Mouse (Mus musculus) mature B cell (primary cell): ENCODE measurements around the gene Tmc3.

Experiments used
- in situ Hi-C: fragments of 300-500 bp; cut with MboI; formaldehyde crosslinking; loops from 2 replicates; pipeline ENCODE4 v1.14.3; 2019

The Tmc3 gene

DNA sequence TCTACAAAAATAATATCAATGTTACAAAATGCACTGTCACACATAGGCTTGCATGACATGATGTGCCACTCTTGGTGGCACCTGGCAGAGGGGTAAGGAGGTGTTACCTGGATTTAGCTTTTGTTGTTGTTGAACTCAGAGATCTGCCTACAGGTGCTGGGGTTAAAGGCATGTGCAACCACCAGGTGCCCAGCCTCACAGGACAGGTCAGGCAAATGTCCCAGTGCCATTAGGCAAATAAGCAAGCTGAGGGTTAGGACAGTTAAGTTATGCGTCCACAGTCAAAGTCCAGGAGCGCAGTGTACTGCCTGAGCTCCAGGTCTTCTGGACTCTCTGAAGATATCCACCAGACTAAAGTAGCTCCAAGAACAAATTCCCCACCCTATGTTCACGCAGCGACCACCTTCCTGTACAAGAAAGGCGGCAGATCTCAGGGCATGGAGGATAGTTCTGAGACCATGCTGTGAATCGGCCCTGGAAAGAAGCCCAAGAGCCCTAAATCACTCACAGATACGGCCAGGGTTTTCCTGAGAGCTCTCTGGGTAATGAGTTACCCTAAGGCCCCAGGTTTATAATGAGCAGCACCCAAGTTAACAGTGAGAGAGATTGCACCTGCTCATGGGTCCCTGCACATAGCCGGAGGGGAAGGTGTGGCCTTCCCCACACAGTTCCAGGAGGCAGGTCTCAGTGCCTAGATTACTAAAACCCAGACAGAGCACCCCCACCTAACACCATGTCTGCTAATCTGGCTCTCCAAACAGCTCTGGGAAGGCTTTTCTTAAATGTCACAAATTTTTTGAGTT is 53.3 kb downstream of the Tmc3 start:
- in situ Hi-C loops = no loop called here

DNA sequence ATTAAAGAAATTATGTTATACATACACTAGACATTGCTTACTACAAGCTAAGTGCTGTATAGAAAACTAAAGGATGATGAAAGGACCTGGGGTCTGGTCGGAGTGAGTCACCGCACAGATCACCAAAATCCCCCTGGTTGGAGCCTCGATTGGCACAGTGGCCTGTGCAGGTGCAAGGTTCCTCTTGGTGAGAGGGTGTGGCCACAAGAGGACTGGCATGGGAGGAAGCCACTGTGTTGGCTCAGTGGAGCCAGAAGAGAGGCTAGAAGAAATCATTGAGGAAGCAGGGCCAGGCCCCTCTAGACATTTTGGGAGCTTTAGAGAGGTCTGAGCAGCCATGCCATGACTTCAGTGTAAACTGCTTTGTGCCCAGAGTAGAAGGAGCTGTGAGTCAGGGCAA is 54.4 kb downstream of the Tmc3 start:
- in situ Hi-C loops = no loop called here

GRCm38 (mm10) chr7:83640581-83640980 is 55.9 kb downstream of the Tmc3 start:
- in situ Hi-C loops = no loop called here

DNA sequence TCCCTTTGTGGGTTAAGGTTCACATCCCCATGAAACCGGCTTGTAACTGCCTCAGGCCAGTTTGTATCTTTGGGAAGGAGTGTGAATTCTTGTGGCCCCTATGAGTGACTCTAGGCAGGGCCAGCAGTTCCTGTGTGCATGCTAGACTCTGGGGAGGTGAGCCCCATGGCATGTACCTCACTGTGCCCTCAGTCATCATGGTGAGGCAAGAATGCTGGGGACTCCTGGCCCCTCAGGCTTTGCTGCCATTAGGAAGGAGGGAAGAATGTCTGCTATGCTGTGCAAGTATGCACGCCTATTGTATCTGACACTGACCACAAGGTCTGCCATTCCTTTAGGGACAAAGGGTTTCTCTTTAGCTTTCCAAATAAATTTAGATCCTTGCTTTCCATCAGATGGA is 56.4 kb downstream of the Tmc3 start:
- in situ Hi-C loops = no loop called here

DNA sequence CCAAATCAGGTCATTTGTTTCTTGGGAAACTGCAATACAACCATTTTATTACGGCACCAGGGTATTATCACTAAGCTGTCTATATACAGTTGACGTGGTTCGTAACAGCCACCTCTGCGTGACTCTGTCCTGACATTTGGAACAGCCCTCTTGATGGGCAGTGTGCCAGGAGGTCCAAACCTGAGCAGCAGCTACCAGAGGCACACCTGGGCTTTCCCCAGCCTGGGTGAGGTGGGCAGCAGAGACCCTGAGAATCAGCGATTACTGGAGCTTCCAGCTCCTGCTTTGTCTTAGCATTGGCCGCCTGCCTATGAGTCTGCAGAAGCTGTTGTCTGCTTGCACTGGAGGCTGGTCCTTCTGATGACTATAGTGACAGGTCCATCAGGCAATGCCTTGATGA is 58.9 kb downstream of the Tmc3 start:
- in situ Hi-C loops = no loop called here

DNA sequence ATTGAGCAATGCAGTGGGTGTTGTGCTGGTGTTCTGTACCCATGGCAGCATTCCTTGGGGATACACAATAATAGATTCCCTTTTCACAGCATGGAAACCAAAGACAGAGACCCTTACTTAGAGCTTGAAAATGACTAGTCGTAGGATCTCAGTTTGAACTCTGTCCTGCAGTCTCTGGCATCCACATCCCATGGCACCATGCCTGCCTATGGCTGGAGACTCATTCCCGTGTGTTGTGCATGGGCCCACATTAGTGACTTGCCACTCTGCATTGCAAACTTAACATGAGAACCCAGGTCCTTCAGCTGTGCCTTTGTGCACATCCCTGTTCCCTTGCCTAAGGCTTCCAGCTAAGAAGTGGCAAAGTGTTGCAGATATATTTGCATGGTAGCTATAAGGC is 60.0 kb downstream of the Tmc3 start:
- in situ Hi-C loops = no loop called here

GRCm38 (mm10) chr7:83645476-83645875 is 60.7 kb downstream of the Tmc3 start:
- in situ Hi-C loops = no loop called here

DNA sequence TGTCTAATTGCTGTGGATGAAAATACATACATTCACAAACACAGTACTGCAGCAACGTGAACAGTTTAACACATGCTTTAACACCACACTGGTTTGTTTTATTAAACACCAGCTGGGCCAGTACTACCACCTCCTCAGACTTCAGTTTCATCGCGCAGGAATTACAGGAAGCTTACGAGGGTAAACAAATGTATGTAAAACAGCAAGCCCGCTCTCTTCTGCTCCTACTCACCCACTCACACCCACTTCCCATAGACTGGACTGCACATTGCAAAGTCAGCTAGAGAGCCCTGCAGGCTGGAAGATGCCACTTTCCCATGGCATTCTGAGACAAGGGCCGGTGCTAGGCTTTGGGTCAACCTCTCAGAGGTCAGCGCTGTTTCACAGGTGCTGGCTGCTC is 64.1 kb downstream of the Tmc3 start:
- in situ Hi-C loops = no loop called here

- in situ Hi-C loops = loop anchor here (25.0 kb wide), 2 partner anchors 237 to 788 kb away; partner anchors contain the start of genes Mesd, Mex3b and Tlnrd1
These were observed 65.9 kb downstream of the Tmc3 start for GRCm38 (mm10) chr7:83650638-83651037.

- in situ Hi-C loops = loop anchor here (25.0 kb wide), 2 partner anchors 235 to 790 kb away; partner anchors contain the start of genes Mesd, Mex3b and Tlnrd1
These were observed 67.8 kb downstream of the Tmc3 start for GRCm38 (mm10) chr7:83652498-83652897.

- in situ Hi-C loops = loop anchor here (25.0 kb wide), 2 partner anchors 234 to 791 kb away; partner anchors contain the start of genes Mesd, Mex3b and Tlnrd1
These were observed 68.9 kb downstream of the Tmc3 start for GRCm38 (mm10) chr7:83653605-83654051.

DNA sequence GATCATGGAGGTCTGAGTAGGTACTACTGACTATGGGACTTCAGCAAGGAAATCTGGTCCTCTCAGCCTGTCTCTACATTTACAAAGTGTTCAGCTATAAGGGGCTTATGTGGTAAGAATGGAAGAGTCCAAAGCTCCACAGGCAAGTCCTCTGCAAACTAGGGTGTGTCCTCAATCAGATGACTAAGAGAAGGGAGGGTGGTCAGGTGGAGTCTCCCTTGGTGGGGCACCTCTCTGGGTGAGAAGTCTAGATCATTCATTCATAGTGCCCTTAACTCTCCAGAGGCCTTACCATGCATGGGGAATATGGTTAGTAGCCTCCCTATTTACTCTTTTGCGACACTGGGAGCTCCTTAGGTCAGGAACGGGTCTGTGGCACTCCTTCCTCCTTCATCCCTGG is 69.5 kb downstream of the Tmc3 start:
- in situ Hi-C loops = loop anchor here (25.0 kb wide), 2 partner anchors 233 to 792 kb away; partner anchors contain the start of genes Mesd, Mex3b and Tlnrd1

DNA sequence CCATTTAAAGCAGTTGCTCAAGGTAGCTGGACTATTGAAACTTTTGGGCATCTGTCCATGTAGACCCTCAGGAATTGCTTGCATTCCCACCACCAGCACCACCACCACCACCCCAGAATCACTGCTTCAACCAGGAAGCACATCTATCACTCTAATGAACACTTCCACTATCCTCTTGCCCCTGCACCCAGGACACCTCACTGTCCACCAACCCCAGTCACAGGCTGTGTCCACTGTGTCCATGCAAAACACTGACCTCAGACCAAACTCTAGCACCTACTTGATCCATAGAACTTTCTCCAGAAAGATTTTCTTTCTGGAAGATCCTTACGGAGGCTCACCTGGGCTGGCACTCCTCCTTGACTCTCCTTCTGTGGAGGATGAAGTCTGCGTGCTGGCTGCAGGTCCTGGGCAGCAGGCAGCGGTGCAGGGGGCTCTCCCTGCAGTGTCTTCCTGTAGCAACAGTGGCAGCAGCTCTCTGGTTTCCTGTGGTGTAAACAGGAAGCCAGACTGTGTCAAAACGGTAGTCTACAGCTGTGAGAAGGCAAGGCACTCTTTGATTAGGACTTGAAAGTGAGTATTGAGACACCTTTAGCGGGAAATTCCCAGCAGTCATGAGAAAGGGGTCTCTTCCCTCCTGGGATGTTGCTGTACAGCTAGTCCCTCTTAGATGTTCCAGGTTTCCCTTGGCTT is 70.4 kb downstream of the Tmc3 start:
- in situ Hi-C loops = loop anchor here (25.0 kb wide), 2 partner anchors 232 to 793 kb away; partner anchors contain the start of genes Mesd, Mex3b and Tlnrd1

DNA sequence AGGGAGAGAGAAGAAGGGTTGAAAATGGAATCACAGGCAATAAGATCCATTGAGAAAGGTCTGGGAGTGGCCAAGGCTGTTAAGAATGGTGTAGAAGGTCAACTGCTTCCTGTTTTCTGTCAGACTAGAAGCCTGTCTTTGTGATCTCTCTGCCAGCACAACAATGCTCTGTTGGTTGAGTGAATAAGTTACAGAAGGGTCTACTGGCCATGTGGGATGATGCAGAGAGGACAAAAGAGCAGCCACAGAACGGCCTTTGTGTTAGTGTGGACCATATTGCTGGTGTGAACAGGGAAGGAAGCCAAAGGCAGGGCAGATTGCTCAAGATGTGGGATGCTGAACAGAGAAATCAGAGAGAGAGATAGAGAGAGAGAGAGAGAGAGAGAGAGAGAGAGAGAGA is 74.0 kb downstream of the Tmc3 start:
- in situ Hi-C loops = loop anchor here (25.0 kb wide), 2 partner anchors 229 to 796 kb away; partner anchors contain the start of genes Mesd, Mex3b and Tlnrd1

GRCm38 (mm10) chr7:83659159-83660065 is 74.7 kb downstream of the Tmc3 start:
- in situ Hi-C loops = loop anchor here (25.0 kb wide), 2 partner anchors 228 to 797 kb away; partner anchors contain the start of genes Mesd, Mex3b and Tlnrd1

GRCm38 (mm10) chr7:83660273-83660691 is 75.6 kb downstream of the Tmc3 start:
- in situ Hi-C loops = loop anchor here (25.0 kb wide), 2 partner anchors 227 to 798 kb away; partner anchors contain the start of genes Mesd, Mex3b and Tlnrd1

- in situ Hi-C loops = loop anchor here (25.0 kb wide), 2 partner anchors 226 to 799 kb away; partner anchors contain the start of genes Mesd, Mex3b and Tlnrd1
These were observed 76.3 kb downstream of the Tmc3 start for GRCm38 (mm10) chr7:83661031-83661430.

- in situ Hi-C loops = loop anchor here (25.0 kb wide), 2 partner anchors 226 to 799 kb away; partner anchors contain the start of genes Mesd, Mex3b and Tlnrd1
These were observed 77.0 kb downstream of the Tmc3 start for GRCm38 (mm10) chr7:83661763-83662162.

DNA sequence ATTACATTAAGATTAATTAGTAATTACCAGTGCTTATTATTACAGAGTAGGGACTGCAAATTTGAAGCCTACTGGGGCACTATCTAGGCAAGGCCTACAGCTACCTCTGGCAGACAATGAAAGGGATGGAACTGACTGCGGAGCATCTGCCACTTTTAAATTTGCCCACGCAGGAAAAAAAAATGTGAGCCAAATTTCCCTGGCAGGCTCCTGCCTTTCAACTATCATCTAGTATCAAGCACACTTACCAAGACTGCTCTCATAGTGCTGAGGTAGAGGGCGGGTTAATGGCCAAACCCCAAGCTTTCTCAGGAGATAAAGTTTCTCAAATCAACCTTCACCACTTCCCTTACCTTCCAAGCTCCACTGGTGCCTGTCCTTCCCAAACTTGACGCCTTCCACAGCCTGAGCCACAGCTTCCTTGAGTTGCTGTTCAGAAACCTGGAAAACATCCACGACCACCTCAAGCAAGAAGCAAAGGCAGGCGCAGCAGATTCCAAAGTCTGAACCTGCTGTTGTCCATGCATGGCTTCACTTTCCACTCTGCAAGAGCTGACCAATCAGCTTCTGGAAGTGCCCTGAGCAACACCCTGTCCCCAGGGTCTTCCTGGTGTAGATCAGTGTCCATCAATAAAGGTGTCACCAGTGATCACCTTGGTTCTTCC is 78.1 kb downstream of the Tmc3 start:
- in situ Hi-C loops = loop anchor here (25.0 kb wide), 2 partner anchors 224 to 801 kb away; partner anchors contain the start of genes Mesd, Mex3b and Tlnrd1

DNA sequence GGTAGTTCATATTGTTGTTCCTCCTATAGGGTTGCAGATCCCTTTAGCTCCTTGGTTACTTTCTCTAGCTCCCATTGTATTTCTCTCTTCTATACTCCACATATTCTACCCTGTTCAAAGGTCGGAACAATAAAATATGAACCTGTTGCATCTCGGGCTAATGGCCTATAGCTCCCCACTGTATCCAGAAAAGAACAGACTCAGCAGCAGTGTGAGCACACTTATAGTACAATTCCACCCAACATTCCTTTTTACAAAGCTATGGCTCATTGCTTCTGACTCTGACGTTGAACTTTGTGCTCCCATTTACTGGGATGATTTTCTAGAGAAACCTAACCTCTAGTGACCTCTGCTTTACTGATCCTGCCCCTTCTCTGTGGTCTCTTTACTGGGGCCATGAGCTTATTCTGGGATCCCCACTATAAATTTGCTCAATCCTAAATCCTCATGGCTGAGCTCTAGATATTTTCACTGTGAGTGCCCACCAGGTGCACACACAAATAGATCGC is 81.4 kb downstream of the Tmc3 start:
- in situ Hi-C loops = loop anchor here (25.0 kb wide), 2 partner anchors 221 to 804 kb away; partner anchors contain the start of genes Mesd, Mex3b and Tlnrd1
